Mouse (Mus musculus) CD4-positive, CD25-positive, alpha-beta regulatory T cell, adult 2 months (primary cell): ENCODE measurements at regions not wholly inside any gene's neighbourhood (a gene's known extent, or its start where the extent isn't known, plus 50 kb on each side); places are given as distances from the start of the nearest gene placed in this dataset.

Experiments used
- DNase-seq: peaks from one replicate; pipeline ENCODE4 v3.0.0-alpha.2; 2012; ENCODE audit warnings: low read depth, low spot score

GRCm38 (mm10) chr15:88548261-88548660 lies 51.8 kb upstream of the Zdhhc25 start:
- DNase-seq, result no peak
